In the genomic region with DNA sequence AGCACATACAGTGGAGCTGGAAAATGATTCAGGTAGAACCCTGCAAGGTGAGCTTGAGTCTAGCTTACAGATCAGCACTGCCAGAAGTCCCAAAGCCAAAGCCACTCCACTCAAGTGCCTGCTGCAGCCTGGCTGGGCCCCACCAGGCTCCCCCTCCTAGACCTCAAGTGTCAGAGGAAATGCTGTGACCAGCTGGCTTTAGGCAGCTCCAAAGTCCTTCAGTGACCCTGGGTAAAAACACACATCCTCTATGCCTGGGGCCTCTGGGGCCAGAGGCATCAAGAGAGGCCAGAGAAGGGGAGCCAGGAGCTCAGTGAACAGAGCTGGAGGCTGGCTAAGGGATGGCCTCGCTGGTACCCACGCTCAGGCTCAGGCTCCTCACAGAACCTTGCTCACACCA, we compare ENCODE assay signal across 11 mouse cellular contexts. TPM values are rescaled to one million over a fixed set of nuclear protein-coding genes. Genes with fewer than 3 reads are reported as not detected.
A peak's percentile ranks its signal among the peaks of the same experiment; 100 is the strongest.
DNase-seq lines count a peak whose midpoint lies in the region; ATAC-seq and TF ChIP-seq lines count a peak whose summit lies in the region.
"Had no signal": no experiment of that assay in that cellular context is flagged by ENCODE, and none has a peak within 500 bp of the region (broad histone marks: within the 10 kb centered on the region; RNA-seq: fewer than 3 reads in every experiment).

No protein-coding gene starts in this region.

- DNase-seq in kidney, adult 2 months = no peak
- no peak for DNase-seq in kidney, postnatal 25 days
- no peak for DNase-seq in embryonic facial prominence, embryonic 10.5 days (ENCODE audit: low spot score)
- no peak for DNase-seq in adrenal gland, adult 8-10 months
- no peak for DNase-seq in spleen, postnatal 4 days (ENCODE audit: low spot score in 2 of 2)
- no peak for DNase-seq in B cell, adult 2 months
- DNase-seq: right cerebral cortex, postnatal 14 days; thymus, postnatal 14 days had no signal

- H3K4me3 ChIP-seq in kidney, adult 2 months (ENCODE audit: insufficient read depth, low read depth, low read length) = no peak overlapping the region
- H3K4me3 ChIP-seq in embryonic facial prominence, embryonic 10.5 days = no peak overlapping the region
- H3K4me3 ChIP-seq in heart, embryonic 16.5 days (ENCODE audit: low read length) = no peak overlapping the region
- H3K4me3 ChIP-seq in lung, embryonic 16.5 days (ENCODE audit: low read length) = no peak overlapping the region

- no peaks in the 10 kb centered on the region for H3K27me3 ChIP-seq in kidney, adult 2 months (replicated peaks; ENCODE audit: control insufficient read depth, insufficient read depth, low read length)
- peaks cover 14% of the 10 kb centered on the region for H3K27me3 ChIP-seq in embryonic facial prominence, embryonic 10.5 days (replicated peaks; ENCODE audit: low read depth, poor library complexity, severe bottlenecking)
- H3K27me3 ChIP-seq in heart, embryonic 16.5 days (ENCODE audit: control insufficient read depth, insufficient read depth, low read length) = no peaks in the 10 kb centered on the region
- no peaks in the 10 kb centered on the region for H3K27me3 ChIP-seq in lung, embryonic 16.5 days (ENCODE audit: control insufficient read depth, insufficient read depth, low read depth, low read length)

- no peak for TF ChIP-seq POLR2A in kidney, adult 2 months (IDR thresholded peaks at IDR 0.05; ENCODE audit: low read depth, low read length)

- H3K36me3 ChIP-seq in kidney, adult 2 months (ENCODE audit: control insufficient read depth, insufficient read depth, low read length) = no peaks in the 10 kb centered on the region
- no peaks in the 10 kb centered on the region for H3K36me3 ChIP-seq in embryonic facial prominence, embryonic 10.5 days (replicated peaks)
- no peaks in the 10 kb centered on the region for H3K36me3 ChIP-seq in heart, embryonic 16.5 days (ENCODE audit: control insufficient read depth, insufficient read depth)
- H3K36me3 ChIP-seq in lung, embryonic 16.5 days (ENCODE audit: control insufficient read depth, insufficient read depth, low read length) = no peaks in the 10 kb centered on the region

- H3K9ac ChIP-seq in heart, embryonic 16.5 days (ENCODE audit: low read length) = no peak overlapping the region
- no peak overlapping the region for H3K9ac ChIP-seq in lung, embryonic 16.5 days (ENCODE audit: low read length)

- no peaks in the 10 kb centered on the region for H3K9me3 ChIP-seq in embryonic facial prominence, embryonic 10.5 days
- H3K9me3 ChIP-seq in heart, embryonic 16.5 days (replicated peaks; ENCODE audit: control insufficient read depth, low read length) = no peaks in the 10 kb centered on the region
- no peaks in the 10 kb centered on the region for H3K9me3 ChIP-seq in lung, embryonic 16.5 days (ENCODE audit: control insufficient read depth, low read length)

- peaks cover 45% of the 10 kb centered on the region for H3K4me1 ChIP-seq in kidney, adult 2 months (ENCODE audit: control insufficient read depth, insufficient read depth, low read length)
- peaks cover 92% of the 10 kb centered on the region for H3K4me1 ChIP-seq in embryonic facial prominence, embryonic 10.5 days
- peaks cover 83% of the 10 kb centered on the region for H3K4me1 ChIP-seq in heart, embryonic 16.5 days (ENCODE audit: control insufficient read depth, insufficient read depth, low read length)
- peaks cover 83% of the 10 kb centered on the region for H3K4me1 ChIP-seq in lung, embryonic 16.5 days (replicated peaks; ENCODE audit: control insufficient read depth, insufficient read depth, low read length)

- no peak overlapping the region for H3K4me2 ChIP-seq in heart, embryonic 16.5 days (ENCODE audit: low read depth, low read length)
- H3K4me2 ChIP-seq in lung, embryonic 16.5 days (ENCODE audit: low read depth, low read length) = no peak overlapping the region; the same call in 1 of the 2 replicates

- WGBS in kidney, adult 2 months = 39% methylated on average over 2 of the region's 2 CpGs
- WGBS in embryonic facial prominence, embryonic 10.5 days = 30% methylated on average over 2 of the region's 2 CpGs
- WGBS in heart, embryonic 16.5 days = 17% methylated on average over 2 of the region's 2 CpGs
- WGBS in lung, embryonic 16.5 days = 8% methylated on average over 2 of the region's 2 CpGs

- ATAC-seq in heart, embryonic 16.5 days (replicated peaks; ENCODE audit: extremely low read depth, insufficient read depth, low FRiP score) = peak; percentile 62
- ATAC-seq in lung, embryonic 16.5 days (ENCODE audit: low read depth) = peak; percentile 55
- ATAC-seq: inflammation-experienced regulatory T-cells, adult 6 months had no signal

- TF ChIP-seq CTCF in kidney, adult 2 months (conservative IDR thresholded peaks at IDR 0.05; ENCODE audit: insufficient read depth, insufficient read length, low read depth, low read length) = no peak

- H3K27ac ChIP-seq in kidney, adult 2 months (ENCODE audit: insufficient read depth, low read depth, low read length) = peak overlapping the region; percentile 8; the same call in 1 of the 2 replicates
- 0 out of 2 replicates have a peak overlapping the region, but pooled peaks have one; percentile 42 for H3K27ac ChIP-seq in embryonic facial prominence, embryonic 10.5 days (replicated peaks)
- H3K27ac ChIP-seq in heart, embryonic 16.5 days (ENCODE audit: low read length) = peak overlapping the region; percentile 2; the same call in 1 of the 2 replicates
- peak overlapping the region; percentile 70 for H3K27ac ChIP-seq in lung, embryonic 16.5 days (ENCODE audit: low read length)

RNA-seq across cellular contexts. Expression of a gene that starts 25.9 kb away (rescaled TPM):
- 35.6 and 44.7 TPM in 2 replicates for polyA plus RNA-seq in kidney, adult 2 months (2012; rRNA removed)
- 1.4 and 2.1 TPM in 2 replicates for polyA plus RNA-seq in embryonic facial prominence, embryonic 10.5 days (2016; fragmentation: Nextera tagmentation; extraction: Ambion mirVana)
- 4.1 and 4.3 TPM in 2 replicates for polyA plus RNA-seq in heart, embryonic 16.5 days (2015; fragmentation: Nextera tagmentation; extraction: Ambion mirVana)
- polyA plus RNA-seq in lung, embryonic 16.5 days (2015; fragmentation: Nextera tagmentation; extraction: Ambion mirVana) = 7.0 and 7.5 TPM in 2 replicates
- 10 to 100 TPM; 29.4 to 57.0 (median 38.3) TPM for total RNA-seq in adrenal gland, adult 8-10 months (2022)

RNA-seq across cellular contexts. Expression of a gene that starts 31.7 kb away (rescaled TPM):
- polyA plus RNA-seq in kidney, adult 2 months (2012; rRNA removed) = 3.3 and 7.8 TPM in 2 replicates
- not detected in 2 replicates for polyA plus RNA-seq in embryonic facial prominence, embryonic 10.5 days (2016; fragmentation: Nextera tagmentation; extraction: Ambion mirVana)
- 1.7 and 3.1 TPM in 2 replicates for polyA plus RNA-seq in heart, embryonic 16.5 days (2015; fragmentation: Nextera tagmentation; extraction: Ambion mirVana)
- polyA plus RNA-seq in lung, embryonic 16.5 days (2015; fragmentation: Nextera tagmentation; extraction: Ambion mirVana) = 0.55 and 1.8 TPM in 2 replicates
- 1 to 10 TPM; 1.1 to 5.3 (median 2.5) TPM for total RNA-seq in adrenal gland, adult 8-10 months (2022)

Comparison
In these comparisons a context has a peak if more than half of its experiments do, and no peak if none do; other contexts are left out.
1. H3K27ac ChIP-seq: peak in every context shown above with its lines; median percentile 70 in lung, embryonic 16.5 days; 42 in embryonic facial prominence, embryonic 10.5 days; 8 in kidney, adult 2 months; 2 in heart, embryonic 16.5 days.